Mouse (Mus musculus): ENCODE measurements around the gene Pcbp4. TPM values are rescaled to one million over a fixed set of nuclear protein-coding genes. Genes with fewer than 3 reads are reported as not detected.
A peak's percentile ranks its signal among the peaks of the same experiment; 100 is the strongest.

Gene Pcbp4
- polyA plus RNA-seq, 1 experiment from 2014 or later, result 275 TPM

- no peaks in the 10 kb centered on the region for H3K36me3 ChIP-seq
- 63% methylated on average over 14 of the region's 14 CpGs for WGBS
- H3K4me3 ChIP-seq, result peak overlapping the region; percentile 27
- no peak overlapping the region for H3K27ac ChIP-seq
- 0 out of 2 replicates have a peak, but pooled peaks cover 10% of the 10 kb centered on the region for H3K27me3 ChIP-seq (ENCODE audit: low read depth, poor library complexity, severe bottlenecking)
- H3K4me1 ChIP-seq, result peaks cover 47% of the 10 kb centered on the region
- no peak for DNase-seq (ENCODE audit: low spot score)
- H3K9me3 ChIP-seq (replicated peaks), result no peaks in the 10 kb centered on the region
These were observed 18.1 kb downstream of the Pcbp4 start for GRCm38 (mm10) chr9:106470991-106471750.

DNA sequence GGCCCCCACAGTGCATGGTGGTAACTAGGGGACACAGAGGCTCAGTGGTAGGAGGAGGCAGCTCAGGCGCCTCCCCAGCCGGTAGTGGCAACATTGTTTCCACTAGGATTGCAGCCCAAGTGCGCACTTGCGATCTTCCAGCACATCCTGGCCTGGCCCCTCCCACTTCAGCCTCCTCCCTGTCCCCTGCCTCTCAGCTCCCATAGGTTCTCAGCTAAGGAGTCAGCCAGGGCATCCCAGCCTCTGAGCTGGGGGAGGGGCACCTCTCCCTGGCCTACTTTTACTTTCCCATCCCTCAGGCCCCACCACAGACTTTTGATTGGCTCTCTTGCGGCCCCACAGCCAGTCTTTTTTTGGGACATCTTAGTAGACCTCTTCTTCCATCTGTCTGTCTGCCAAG, 18.8 kb downstream of the Pcbp4 start:
- Histone ChIP-seq H3K4me1 (peaks cover 52% of the 10 kb centered on the region), H3K36me3 (no peaks in the 10 kb centered on the region), H3K4me3 (peak overlapping the region; percentile 27), H3K9me3 (replicated peaks) (no peaks in the 10 kb centered on the region), H3K27ac (peak overlapping the region; percentile 27; the same call in 1 of the 2 replicates), H3K27me3 (ENCODE audit: low read depth, poor library complexity, severe bottlenecking) (0 out of 2 replicates have a peak, but pooled peaks cover 9% of the 10 kb centered on the region)
- no peak for DNase-seq (ENCODE audit: low spot score)
- WGBS, result 9% methylated on average over 5 of the region's 5 CpGs

GRCm38 (mm10) chr9:106472321-106472720, 19.2 kb downstream of the Pcbp4 start:
- Histone ChIP-seq H3K4me3 (no peak overlapping the region), H3K9me3 (replicated peaks) (no peaks in the 10 kb centered on the region), H3K36me3 (no peaks in the 10 kb centered on the region), H3K27me3 (ENCODE audit: low read depth, poor library complexity, severe bottlenecking) (0 out of 2 replicates have a peak, but pooled peaks cover 9% of the 10 kb centered on the region), H3K4me1 (peaks cover 52% of the 10 kb centered on the region), H3K27ac (0 out of 2 replicates have a peak overlapping the region, but pooled peaks have one; percentile 27)
- 70% methylated on average over 4 of the region's 4 CpGs for WGBS
- DNase-seq (ENCODE audit: low spot score), result no peak

DNA sequence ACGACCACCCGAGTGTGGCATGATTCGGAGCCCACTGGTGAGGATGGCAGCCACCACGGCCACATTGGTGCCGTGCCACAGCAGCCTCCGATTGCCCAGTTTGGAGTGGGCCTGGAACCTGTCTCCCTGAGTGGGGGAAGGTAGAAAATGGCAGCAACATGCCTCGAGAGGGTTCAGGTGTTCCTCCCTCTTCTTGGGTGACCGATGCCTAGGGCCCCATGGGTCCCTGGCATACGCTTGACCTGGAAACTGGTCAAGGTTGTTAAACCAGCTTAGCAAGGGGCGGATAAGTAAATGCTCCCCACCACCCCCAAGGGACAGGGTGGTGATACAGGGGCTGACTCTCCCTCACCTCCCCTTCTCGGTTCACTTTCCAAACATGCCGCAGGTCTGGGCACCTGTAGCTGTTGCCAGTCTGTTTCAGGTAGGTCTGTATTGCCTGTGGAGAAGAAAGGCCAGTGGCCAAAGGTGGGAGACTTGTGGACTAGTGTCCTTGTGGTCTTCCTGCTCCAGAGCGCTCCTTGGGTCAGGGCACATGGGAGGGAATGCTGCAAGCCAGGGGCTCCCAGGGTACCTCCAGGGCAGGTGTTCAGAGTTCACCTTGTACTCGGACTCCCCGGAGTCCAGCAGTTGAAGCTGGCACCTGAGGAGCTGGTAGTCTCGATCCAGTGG, 20.1 kb downstream of the Pcbp4 start:
- no peak for DNase-seq (ENCODE audit: low spot score)
- 92% methylated on average over 16 of the region's 16 CpGs for WGBS
- Histone ChIP-seq H3K27ac (0 out of 2 replicates have a peak overlapping the region, but pooled peaks have one; percentile 73), H3K9me3 (replicated peaks) (no peaks in the 10 kb centered on the region), H3K4me3 (no peak overlapping the region), H3K36me3 (no peaks in the 10 kb centered on the region), H3K27me3 (ENCODE audit: low read depth, poor library complexity, severe bottlenecking) (0 out of 2 replicates have a peak, but pooled peaks cover 9% of the 10 kb centered on the region), H3K4me1 (peaks cover 60% of the 10 kb centered on the region)

- no peak for DNase-seq (ENCODE audit: low spot score)
- Histone ChIP-seq H3K4me3 (no peak overlapping the region), H3K27ac (peak overlapping the region; percentile 73; the same call in 1 of the 2 replicates), H3K4me1 (peaks cover 62% of the 10 kb centered on the region), H3K9me3 (replicated peaks) (no peaks in the 10 kb centered on the region), H3K27me3 (ENCODE audit: low read depth, poor library complexity, severe bottlenecking) (0 out of 2 replicates have a peak, but pooled peaks cover 9% of the 10 kb centered on the region), H3K36me3 (no peaks in the 10 kb centered on the region)
- 76% methylated on average over 5 of the region's 5 CpGs for WGBS
These were observed 20.6 kb downstream of the Pcbp4 start for GRCm38 (mm10) chr9:106473753-106474105.

DNA sequence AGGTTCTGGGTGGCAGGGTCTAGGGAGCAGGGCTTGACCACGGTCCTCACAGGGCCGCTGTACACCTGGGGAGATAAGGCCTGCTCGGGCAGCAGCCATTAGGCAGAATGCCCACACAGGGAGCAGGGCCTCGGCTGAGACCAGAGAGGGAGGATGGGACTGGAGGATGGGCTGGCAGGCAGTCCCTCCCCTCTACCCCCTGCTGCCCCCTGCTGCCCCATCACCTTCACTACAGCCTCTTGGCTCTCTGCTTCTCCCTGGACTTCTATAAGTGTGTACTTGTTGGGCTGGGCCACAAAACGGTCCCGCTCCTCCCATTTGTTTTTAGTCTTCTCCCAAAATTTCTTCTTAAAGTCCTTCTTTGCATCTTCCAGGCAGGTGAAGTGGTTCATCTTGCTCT, 21.4 kb downstream of the Pcbp4 start:
- Histone ChIP-seq H3K27me3 (ENCODE audit: low read depth, poor library complexity, severe bottlenecking) (0 out of 2 replicates have a peak, but pooled peaks cover 9% of the 10 kb centered on the region), H3K36me3 (peaks cover 5% of the 10 kb centered on the region), H3K4me1 (peaks cover 59% of the 10 kb centered on the region), H3K9me3 (replicated peaks) (no peaks in the 10 kb centered on the region), H3K27ac (peak overlapping the region; percentile 73), H3K4me3 (no peak overlapping the region)
- WGBS, result 10% methylated on average over 6 of the region's 6 CpGs
- peak; percentile 78 for DNase-seq (ENCODE audit: low spot score)

DNA sequence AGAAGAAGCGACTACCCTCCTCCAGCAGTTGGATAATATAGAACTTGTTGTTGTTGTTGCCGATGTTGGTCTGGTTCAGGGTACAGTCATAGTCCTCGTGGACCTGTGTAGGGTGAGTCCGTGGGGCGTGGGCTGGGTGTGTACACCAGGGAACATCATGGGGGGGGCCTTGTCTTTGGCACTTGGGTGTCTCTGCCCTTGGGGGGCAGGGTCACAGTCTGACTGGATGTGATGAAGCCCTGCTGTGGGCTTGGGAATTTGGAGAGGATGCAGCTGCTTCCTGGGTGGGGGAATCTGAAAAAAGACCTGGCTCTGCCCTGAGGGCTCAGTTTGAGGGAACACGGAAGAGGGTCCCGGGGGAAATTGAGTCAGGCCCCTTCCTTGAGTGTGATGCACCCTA, 22.0 kb downstream of the Pcbp4 start:
- Histone ChIP-seq H3K27ac (peak overlapping the region; percentile 73), H3K36me3 (peaks cover 11% of the 10 kb centered on the region), H3K4me3 (0 out of 2 replicates have a peak overlapping the region, but pooled peaks have one; percentile 1), H3K27me3 (ENCODE audit: low read depth, poor library complexity, severe bottlenecking) (0 out of 2 replicates have a peak, but pooled peaks cover 9% of the 10 kb centered on the region), H3K4me1 (peaks cover 57% of the 10 kb centered on the region), H3K9me3 (replicated peaks) (no peaks in the 10 kb centered on the region)
- DNase-seq (ENCODE audit: low spot score), result no peak
- WGBS, result 76% methylated on average over 7 of the region's 7 CpGs

DNA sequence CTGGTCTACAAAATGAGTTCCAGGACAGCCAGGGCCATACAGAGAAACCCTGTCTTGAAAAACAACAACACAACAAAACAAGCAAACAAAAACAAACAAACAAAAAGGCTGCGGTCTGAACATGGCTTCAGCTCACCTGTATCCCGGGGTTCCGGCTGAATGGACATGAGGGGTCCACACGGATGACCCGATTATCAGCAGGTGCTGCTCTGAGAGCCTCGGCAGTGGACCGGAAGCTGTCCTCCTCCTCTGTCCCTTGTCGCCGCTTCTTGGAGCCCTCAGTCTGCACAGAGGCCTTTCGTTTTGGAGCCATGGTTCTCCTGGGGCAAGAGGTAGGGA, 22.5 kb downstream of the Pcbp4 start, which contains the start of gene Rrp9:
Gene Rrp9 (plus strand): TSS at position 301 of the 339 bp plus-strand sequence.
- H3K4me1 ChIP-seq, result peaks cover 57% of the 10 kb centered on the region
- 91% methylated on average over 10 of the region's 10 CpGs for WGBS

GRCm38 (mm10) chr9:106476002-106476923, 23.2 kb downstream of the Pcbp4 start:
- DNase-seq (ENCODE audit: low spot score), result no peak
- H3K9me3 ChIP-seq (replicated peaks), result no peaks in the 10 kb centered on the region
- 41% methylated on average over 16 of the region's 16 CpGs for WGBS

More for the DNA sequence above, 22.5 kb downstream of the Pcbp4 start, which contains the start of gene Rrp9:
- DNase-seq (ENCODE audit: low spot score), result no peak
- Histone ChIP-seq H3K36me3 (peaks cover 17% of the 10 kb centered on the region), H3K9me3 (replicated peaks) (no peaks in the 10 kb centered on the region), H3K27me3 (ENCODE audit: low read depth, poor library complexity, severe bottlenecking) (0 out of 2 replicates have a peak, but pooled peaks cover 9% of the 10 kb centered on the region), H3K4me3 (peak within 1 kb of the TSS; percentile 71), H3K27ac (peak within 1 kb of the TSS; percentile 73)

DNA sequence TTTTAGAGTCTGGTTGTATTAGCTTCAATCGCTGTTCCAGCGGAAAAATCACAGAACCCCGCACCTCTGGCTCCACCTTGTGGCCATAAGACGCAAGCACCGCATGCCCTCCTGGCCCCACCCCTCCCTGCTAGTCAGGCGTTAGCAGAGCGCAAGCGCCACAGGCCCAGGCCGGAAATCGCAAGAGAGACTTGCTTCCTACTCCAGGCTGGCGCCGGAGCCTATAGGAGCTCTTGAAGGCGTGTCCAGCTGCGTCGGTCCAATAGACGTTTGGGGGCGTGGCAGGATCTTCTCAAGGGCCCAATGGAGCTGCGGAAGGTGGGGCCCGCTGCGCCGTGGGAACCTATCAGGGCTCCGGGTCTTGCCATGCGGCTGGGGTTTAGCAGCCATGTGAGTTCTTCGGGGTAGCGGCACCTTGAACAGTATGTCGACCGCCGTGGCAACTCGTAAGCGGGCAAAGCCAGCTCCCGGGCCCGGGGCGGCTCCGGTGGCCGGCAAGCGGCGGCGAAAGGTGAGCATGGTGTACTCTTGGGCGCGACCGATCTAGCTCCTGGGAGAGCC, 23.9 kb downstream of the Pcbp4 start, which contains the start of gene Parp3:
Gene Parp3 (minus strand): TSS at position 26 of the 561 bp plus-strand sequence.
- peak within 1 kb of the TSS; percentile 69 for H3K27ac ChIP-seq
- H3K36me3 ChIP-seq, result peaks cover 31% of the 10 kb centered on the region
- H3K4me3 ChIP-seq, result peak within 1 kb of the TSS; percentile 71
- peak; percentile 97 for DNase-seq (ENCODE audit: low spot score)
- no peaks in the 10 kb centered on the region for H3K9me3 ChIP-seq (replicated peaks)
- under 1% methylated on average over 41 of the region's 41 CpGs for WGBS
- H3K4me1 ChIP-seq, result peaks cover 50% of the 10 kb centered on the region
- no peaks in the 10 kb centered on the region for H3K27me3 ChIP-seq (ENCODE audit: low read depth, poor library complexity, severe bottlenecking)

More at GRCm38 (mm10) chr9:106476002-106476923, 23.2 kb downstream of the Pcbp4 start:
- Histone ChIP-seq H3K27me3 (ENCODE audit: low read depth, poor library complexity, severe bottlenecking) (0 out of 2 replicates have a peak, but pooled peaks cover 5% of the 10 kb centered on the region), H3K4me1 (peaks cover 57% of the 10 kb centered on the region), H3K4me3 (peak overlapping the region; percentile 71), H3K36me3 (peaks cover 23% of the 10 kb centered on the region), H3K27ac (peak overlapping the region; percentile 69)

DNA sequence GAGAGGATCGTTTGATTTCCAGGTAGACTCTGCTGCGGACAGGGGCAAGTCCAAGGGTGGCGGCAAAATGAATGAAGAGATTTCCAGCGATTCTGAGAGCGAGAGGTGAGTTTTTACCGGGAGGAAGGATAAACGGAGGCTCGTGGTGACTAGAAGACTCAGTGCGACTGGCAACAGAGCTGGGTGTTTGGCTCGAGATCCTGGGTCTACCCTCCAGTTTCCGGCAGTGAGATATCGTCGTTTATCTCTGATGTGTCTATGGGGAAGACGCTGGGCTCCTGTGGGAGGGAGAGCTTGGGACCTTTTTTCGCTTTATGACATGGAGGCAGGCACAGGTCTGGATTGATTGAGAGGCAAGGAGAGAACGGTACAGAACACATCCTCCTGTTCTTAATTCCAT, 24.6 kb downstream of the Pcbp4 start:
- Histone ChIP-seq H3K9me3 (replicated peaks) (no peaks in the 10 kb centered on the region), H3K27ac (peak overlapping the region; percentile 69), H3K4me3 (peak overlapping the region; percentile 71), H3K27me3 (ENCODE audit: low read depth, poor library complexity, severe bottlenecking) (no peaks in the 10 kb centered on the region), H3K36me3 (peaks cover 35% of the 10 kb centered on the region), H3K4me1 (peaks cover 44% of the 10 kb centered on the region)
- DNase-seq (ENCODE audit: low spot score), result no peak
- WGBS, result 5% methylated on average over 16 of the region's 16 CpGs

- Histone ChIP-seq H3K9me3 (replicated peaks) (no peaks in the 10 kb centered on the region), H3K27ac (0 out of 2 replicates have a peak overlapping the region, but pooled peaks have one; percentile 69), H3K4me1 (peaks cover 44% of the 10 kb centered on the region), H3K27me3 (ENCODE audit: low read depth, poor library complexity, severe bottlenecking) (no peaks in the 10 kb centered on the region), H3K36me3 (peaks cover 39% of the 10 kb centered on the region), H3K4me3 (peak overlapping the region; percentile 71)
- no peak for DNase-seq (ENCODE audit: low spot score)
- 85% methylated on average over 9 of the region's 9 CpGs for WGBS
These were observed 25.0 kb downstream of the Pcbp4 start for GRCm38 (mm10) chr9:106478101-106478500.

Measured in limb, embryonic 10.5 days (tissue).